Mouse (Mus musculus) embryo, embryonic 9.5 days (tissue): ENCODE measurements around the gene Rnf43.

ENCODE experiments used
- DNase-seq: peaks from one replicate; pipeline ENCODE4 v3.0.0-alpha.2; 2017; ENCODE audit errors: extremely low spot score

Gene Rnf43

DNA sequence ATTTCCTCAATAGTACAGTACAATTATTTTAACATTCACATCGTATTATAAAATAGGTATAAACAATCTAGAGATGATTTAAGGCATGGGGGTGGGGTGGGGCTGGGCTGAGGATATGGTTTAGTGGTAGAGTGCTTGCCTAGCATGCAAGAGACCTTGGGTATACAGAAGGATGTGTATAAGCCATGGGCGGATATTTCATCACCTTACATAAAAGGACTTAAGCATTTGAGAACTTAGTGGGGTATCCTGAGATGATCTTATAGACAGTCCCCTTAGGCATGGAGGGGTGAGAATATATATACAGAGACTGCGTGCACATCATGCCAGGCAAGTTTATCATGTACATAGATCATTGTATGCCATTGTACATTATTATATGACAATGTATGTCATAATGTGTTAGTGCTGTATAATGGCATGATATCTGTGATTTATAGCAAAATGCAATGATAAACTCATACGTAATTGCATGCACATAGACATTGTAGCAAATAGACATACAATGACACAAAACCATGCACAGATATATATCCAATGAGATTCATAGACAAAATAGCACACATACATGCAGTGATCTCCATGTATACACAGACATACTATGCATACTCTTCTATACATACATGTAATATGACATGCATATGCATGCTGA, 96.6 kb downstream of the Rnf43 start:
- no peak for DNase-seq

DNA sequence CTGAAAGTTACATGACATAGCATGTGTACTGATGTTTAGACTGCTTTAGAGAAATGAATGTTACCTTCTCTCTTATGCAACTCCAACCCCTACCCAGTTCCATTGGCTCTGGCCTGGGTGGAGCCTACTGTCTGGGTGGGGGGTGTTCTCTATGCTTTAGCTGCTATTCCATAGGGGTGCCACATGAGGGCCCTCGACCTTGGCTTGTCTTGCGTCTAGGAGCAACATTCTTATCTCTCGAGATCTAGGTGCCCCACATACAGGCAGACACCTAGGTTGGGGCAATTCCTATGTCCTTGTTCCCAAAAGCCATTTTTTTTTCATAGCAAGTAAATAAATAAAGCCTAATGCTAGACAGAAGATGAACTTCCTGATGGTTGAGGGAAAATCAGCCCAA, 97.1 kb downstream of the Rnf43 start:
- DNase-seq: no peak

DNA sequence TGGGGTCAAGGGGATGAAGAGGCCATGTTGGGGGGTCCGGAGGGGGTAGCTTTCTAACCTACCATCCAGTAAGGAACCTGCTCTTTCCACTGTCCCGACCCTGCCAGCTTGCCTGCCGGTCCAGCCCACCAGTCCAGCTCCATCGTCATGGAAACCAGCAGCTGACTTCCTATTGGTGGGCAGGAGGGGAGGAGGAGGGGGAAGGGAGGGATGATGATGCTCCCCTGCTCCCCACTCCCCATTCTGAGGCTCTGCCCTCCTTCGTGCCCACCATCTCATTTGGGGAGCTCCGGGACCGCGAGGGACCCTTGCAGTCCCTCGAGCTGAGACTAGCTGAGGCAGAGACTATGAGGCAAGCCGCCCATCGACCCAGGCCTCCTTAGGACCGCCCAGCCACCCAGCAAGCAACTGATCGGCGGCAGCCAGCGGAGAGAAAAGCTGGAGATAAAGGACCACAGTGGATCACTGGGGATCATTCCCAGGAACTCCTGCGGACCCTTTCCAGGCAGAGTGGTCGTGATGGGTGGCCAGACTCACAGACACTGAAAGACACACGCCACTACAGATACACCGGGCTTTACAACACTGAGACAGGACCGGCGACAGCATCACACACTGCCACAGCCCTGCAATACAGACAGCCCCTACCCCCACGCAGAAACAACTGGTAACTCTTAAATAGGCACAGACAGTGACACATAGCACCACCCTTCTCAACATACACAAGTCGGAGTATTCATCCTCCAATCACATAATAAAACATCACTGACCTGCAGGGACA, 98.0 kb downstream of the Rnf43 start, which contains the start of gene Tspoap1:
Tspoap1 (plus strand) TSS at position 241 of the 781 bp plus-strand sequence.
- peak; percentile 35 for DNase-seq

DNA sequence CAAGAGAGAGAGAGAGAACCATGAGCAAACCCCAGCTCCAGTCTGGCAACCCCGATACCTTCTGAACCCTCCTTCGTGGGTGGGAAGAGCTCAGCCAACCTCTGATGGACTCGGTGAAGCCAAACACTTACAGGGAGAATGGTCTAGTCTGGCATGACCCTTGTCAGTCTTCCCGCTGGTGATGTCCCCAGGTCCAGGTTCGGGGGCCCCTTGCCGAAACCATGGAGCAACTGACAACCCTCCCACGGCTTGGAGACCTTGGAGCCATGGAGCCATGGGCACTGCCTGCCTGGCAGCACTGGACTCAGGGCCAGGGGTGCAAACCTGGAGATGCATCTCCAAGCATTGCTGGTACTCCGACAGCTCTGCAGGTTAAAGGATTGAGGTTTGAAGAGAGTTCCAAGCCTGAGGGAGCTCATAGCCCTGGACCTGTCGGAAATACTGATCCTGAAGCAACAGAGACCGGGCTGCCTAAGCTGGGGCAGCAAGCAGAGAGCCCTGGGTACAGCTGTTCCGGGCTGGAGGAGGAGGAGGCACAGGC, 98.7 kb downstream of the Rnf43 start:
- no peak for DNase-seq

DNA sequence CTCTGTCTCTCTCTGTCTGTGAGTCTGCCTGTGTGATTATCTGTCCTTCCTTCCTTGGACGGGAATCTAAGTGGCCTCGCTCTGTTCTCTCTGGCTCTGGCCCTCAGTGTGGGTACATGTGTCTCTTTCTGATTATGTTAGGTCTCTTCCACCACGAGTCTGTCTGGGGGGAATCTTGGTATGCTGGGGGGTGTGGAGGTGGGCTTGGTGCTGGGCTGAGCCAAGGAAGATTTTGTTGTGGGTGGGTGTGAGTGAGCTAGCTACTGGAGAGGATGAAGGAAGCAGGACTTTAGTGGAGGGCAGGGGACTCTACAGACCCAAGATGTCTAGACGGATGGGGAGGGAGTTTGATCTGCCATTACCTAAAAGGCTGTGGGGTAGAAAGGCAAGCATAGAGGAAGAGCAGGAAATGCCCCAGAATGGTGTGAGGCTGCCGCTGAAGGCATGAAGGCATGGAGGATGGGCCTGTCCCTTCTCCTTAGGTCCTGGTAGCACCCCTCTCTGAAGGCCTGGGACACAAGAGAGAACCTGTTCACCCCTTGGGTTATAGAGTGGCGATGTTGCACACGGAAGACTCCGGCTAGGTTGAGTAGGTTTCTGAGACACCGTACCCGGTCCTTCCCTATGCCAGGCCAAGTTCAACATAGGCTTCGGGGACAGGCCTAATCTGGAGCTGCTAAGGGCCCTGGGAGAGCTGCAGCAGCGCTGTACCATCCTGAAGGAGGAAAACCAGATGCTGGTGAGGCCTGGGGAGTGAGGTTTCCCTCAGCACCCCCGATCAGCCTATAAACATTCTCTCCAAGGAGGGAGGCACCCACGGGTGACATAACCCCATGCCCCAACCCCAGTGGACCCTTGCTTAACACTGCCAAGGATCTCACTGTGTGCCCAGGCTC, 99.5 kb downstream of the Rnf43 start:
- no peak for DNase-seq

DNA sequence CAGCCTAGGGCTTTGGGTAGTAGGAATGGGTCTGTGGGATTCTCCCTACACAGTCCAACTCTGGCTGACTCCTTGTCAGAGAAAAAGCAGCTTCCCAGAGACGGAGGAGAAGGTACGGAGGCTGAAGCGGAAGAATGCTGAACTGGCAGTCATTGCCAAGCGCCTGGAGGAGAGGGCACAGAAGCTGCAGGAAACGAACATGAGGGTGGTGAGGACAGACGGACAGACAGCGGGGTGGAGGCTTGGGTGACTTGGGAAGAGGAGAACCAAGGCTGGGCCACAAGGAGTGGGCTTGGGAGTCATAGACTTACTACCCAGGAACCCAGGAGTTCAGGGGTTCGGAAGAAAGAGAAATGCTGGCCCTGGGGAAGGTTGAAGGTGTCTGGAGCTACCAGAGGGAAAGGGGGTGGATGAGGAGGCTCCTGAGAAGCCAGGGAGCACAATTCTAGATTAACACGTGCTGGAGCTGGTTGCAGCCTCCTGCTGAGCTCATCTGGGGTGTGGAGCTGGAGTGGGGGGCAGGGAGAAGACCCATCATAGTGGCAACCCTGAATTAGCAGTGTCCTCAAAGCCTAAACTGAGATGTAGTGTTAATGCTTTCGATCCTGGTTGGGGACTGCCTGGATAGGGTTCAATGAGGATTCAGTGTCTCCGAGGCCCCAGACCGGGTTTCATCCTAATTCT, 100.3 kb downstream of the Rnf43 start:
- DNase-seq: no peak

DNA sequence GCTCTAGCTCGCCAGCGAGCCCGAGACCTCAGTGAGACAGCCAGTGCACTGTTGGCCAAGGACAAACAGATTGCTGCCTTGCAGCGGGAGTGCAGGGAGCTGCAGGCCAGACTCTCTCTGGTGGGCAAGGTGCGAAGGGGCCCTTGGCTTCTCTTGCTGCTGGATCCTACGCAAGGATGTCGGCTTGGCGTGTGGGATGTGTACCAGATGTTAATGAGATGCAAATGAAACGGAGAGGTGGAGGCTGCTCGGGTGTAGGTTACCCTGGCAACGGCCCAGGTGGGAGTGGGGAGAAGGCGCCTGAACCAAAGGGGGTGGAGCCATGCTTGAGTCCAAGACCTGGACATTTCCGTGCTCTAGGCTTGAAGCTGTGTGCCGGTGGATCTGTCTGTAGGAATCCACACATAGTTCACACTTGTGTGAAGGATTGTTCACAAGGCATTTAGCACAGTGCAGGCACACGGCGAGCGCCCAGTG, 101.0 kb downstream of the Rnf43 start:
- no peak for DNase-seq

DNA sequence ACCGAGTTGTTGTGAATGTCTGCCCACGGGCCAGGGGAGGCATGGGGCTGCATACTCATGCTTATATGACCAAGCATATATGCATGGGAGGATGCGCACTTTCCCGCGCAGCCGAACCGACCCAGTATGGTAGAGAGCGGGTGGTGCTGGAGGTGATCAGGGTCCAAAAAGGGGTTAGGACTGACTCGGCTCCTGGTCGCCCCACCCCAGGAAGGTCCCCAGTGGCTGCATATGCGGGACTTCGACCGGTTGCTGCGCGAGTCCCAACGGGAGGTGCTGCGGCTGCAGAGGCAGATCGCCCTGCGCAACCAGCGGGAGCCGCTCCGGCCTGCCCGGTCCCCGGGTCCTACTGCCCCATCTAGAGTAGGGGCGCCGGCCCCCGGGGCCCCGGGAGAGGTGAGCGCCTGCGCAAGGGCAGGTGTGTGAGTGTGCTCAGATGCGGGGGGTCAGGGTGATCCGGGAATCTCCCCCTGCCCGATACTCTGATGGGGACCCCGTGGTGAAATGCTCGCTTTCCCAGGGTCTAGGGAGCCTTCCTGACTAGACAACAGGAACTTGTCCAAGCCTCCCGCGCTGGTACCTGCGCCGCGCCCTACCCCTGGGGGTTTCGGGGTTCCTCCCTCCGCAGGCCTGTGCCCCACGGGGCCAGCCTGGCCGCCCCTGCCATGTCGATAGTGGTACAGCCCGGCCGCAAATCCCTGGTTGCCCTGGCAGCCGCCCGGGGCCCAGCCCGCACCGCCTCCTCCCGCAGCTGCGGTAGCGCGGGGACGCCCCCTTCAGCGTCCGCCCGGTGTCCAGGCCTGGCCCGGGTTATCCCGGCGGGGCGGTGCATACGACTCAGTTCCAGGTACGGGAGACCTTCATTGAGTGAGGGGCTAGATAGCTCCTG, 101.7 kb downstream of the Rnf43 start:
- DNase-seq: peak; percentile 56

DNA sequence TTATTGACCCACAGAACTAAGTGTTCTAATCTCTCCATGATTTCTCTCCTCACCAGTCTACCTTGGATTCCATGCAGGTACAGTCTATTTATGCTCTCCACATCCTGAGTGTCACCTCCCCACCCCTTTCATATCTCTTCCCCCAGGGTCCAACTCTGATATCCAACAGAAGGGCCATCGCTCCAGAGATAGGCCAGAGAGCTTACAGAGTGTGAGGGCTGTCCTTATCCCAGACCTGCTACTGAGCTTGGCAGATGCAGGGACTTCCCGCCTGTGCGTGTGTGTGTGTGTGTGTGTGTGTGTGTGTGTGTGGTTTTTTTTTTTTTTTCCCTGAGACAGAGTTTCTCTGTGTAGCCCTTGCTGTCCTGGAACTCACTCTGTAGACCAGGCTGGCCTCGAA, 106.2 kb downstream of the Rnf43 start:
- DNase-seq: no peak

DNA sequence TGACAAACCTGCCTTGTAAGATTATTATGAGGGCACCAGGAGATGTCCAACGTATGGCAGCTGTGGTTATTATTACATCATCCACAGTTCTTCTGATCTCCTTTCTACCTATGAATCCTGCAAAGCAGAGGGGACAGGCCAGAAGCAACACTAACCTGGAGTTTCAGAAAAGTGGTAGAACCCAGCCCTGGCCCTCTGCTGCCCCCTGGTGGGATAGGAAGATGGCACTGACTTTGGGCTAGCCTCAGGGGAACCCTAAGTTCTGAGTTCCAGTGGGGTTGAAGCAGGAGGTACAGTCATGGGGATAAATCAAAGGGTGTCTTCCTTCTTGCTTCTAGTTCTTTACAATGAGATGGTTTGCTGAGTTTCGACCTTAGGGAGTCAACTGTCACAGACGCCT, 108.5 kb downstream of the Rnf43 start:
- DNase-seq: peak; percentile 54

DNA sequence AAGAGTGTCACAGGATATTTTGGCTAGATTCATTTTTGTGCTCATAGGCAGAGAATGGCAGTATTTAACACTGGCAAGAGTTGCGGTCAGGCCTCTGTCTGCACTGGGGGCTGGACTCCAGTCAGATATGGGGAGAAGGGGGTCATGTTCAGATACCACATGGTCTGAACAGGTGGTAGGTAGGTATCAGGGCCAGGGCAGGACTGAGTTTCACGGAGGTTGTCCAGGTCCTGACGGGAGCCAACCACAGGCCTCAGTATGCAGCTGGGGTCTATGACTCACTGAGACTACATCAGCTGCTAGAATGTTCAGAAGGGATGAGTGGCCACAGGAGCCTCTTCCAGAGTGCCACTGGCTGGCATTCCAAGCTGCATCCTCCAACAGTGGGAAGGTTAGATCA, 109.8 kb downstream of the Rnf43 start:
- DNase-seq: no peak

DNA sequence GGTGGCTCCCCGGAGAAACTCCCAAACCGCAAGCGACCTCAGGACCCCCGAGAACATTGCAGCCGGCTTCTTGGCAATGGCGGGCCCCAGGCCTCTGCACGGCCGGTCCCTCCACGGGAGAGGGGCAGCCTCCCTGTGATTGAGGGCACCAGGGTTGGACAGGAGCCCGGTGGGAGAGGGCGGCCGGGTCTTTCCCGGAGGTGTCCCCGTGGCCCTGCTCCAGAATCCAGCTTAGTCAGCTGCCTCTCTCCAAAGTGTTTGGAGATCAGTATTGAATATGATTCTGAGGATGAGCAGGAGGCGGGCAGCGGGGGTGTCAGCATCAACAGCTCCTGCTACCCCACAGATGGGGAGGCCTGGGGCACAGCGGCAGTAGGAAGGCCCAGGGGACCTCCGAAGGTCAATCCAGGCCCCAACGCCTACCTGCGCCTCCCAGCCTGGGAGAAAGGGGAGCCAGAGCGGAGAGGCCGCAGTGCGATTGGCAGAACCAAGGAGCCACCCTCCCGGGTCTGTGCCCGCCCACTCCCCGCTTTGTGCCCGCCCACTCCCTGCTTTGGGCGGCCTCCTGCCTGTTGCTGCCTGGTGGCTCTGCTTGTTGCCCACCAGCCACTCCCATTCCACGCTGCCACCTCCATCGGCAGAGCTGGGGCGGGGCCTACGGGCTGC, 115.7 kb downstream of the Rnf43 start:
- peak; percentile 88 for DNase-seq

DNA sequence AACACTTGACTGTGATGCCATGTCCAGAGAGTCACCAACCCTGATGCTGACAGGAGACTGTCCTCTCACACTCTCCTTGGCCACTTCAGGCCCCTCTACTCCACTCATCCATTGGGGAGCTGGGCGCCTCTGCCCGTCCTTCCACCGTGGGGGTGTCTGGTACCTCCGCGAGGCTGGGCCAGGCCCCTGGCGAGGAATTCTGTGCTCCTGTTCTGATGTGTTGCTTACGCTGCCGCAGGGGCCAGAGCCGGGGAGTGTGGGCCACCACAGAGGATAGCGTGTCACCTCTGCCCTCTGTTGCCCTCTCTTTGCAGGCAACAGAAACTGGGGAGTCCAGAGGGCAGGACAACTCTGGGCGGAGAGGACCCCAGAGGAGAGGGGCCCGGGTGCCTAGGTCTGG, 116.4 kb downstream of the Rnf43 start:
- no peak for DNase-seq

DNA sequence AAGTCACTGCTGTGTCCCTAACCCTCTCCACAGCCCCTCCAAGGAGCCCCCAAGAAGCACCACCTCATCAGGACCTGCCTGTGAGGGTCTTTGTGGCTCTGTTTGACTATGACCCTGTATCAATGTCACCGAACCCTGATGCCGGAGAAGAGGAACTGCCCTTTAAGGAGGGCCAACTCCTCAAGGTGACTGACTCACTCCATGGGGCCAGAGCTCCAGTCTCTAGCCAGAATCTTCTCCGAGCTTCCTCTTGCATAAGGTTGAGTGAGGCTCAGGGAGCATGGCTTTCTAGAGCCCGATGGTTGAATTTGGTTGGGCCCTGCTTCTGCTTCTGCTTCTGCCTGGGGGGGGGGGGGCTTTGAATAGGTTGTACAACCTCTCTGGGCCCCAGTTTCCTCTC, 116.9 kb downstream of the Rnf43 start:
- DNase-seq: no peak

DNA sequence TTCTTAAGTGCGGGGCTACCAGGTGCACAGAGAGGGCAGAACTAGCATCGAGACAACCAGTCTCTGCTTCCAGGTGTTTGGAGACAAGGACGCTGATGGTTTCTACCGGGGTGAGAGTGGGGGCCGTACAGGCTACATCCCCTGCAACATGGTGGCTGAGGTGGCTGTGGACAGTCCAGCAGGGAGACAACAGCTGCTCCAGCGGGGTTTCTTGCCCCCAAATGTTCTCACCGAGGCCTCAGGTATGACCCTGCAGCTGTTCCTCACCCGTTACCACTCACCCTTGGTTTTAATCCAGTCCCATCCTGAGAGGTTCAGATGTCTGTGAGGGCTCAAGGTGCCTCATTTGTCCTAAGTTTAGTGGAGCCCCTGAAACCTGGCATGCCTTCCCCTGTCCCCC, 117.6 kb downstream of the Rnf43 start:
- DNase-seq: no peak
